Mouse (Mus musculus) retina, postnatal 1 day (tissue): ENCODE measurements at regions not wholly inside any gene's neighbourhood (a gene's known extent, or its start where the extent isn't known, plus 50 kb on each side); places are given as distances from the start of the nearest gene placed in this dataset.
A peak's percentile ranks its signal among the peaks of the same experiment; 100 is the strongest.

Experiments
- DNase-seq: peaks from one replicate; pipeline ENCODE4 v3.0.0-alpha.2; 2012

DNA sequence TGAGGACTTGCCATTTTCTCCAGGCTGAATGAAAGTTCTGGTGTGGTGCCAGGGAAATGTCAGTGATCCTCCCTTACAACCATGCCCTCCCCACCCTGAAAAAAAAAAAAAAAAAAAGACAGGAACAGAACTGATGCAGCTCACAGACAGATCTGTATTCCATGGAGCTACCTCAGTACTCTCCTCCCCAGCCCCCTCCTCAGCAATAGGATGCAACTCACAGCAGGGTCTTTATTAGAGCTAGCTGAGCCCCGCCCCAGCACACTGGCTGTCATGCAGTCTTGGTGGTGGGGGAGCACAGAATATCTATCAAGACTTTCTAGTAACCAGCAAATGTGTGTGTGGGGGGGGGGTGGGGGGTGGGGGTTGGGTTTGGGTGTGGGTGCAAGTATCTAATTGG is 1299.9 kb upstream of the Pcdh17 start:
- no peak for DNase-seq

DNA sequence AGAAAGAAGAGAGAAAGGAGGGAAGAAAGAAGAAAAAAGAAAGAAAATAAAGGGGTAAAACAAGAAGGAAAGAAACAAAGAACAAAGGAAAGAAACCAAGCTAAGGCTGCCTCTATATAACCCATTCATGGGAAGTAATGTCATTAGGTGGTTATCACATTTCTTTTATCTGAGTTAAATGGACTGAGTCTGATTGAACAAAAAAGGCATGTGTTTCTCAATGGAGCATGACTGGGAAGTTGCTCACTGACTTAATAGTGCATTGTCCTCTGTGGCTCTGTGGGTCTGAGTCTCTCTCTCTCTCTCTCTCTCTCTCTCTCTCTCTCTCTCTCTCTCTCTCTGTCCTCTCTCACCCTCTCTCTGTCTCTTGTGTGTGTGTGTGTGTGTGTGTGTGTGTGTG is 1288.5 kb upstream of the Pcdh17 start:
- DNase-seq: peak; percentile 90
